Mouse (Mus musculus): ENCODE measurements around the gene Hs3st3b1. TPM values are rescaled to one million over a fixed set of nuclear protein-coding genes. Genes with fewer than 3 reads are reported as not detected.

Hs3st3b1 gene
- 41.7 and 42.4 TPM in 2 replicates for polyA plus RNA-seq (2014; fragmentation: Nextera tagmentation; extraction: Ambion mirVana)

- Histone ChIP-seq H3K27me3 (replicated peaks; ENCODE audit: control insufficient read depth, insufficient read depth, low read length) (peaks cover 91% of the 10 kb centered on the region), H3K4me3 (ENCODE audit: low read depth, low read length) (peak within 1 kb of the TSS; percentile 72), H3K9ac (ENCODE audit: low read depth, low read length) (peak within 1 kb of the TSS; percentile 78), H3K36me3 (ENCODE audit: control insufficient read depth, insufficient read depth, low read length) (no peaks in the 10 kb centered on the region), H3K4me1 (replicated peaks; ENCODE audit: control insufficient read depth, insufficient read depth, low read length) (peaks cover 9% of the 10 kb centered on the region), H3K27ac (ENCODE audit: low read depth, low read length) (peak within 1 kb of the TSS; percentile 89), H3K9me3 (ENCODE audit: control insufficient read depth, low read length) (no peaks in the 10 kb centered on the region), H3K4me2 (peak within 1 kb of the TSS; percentile 76)
- ATAC-seq (replicated peaks; ENCODE audit: low FRiP score) (peak; percentile 90), DNase-seq (ENCODE audit: low spot score) (peak; percentile 87)
- WGBS, result under 1% methylated on average over 43 of the region's 43 CpGs
These were observed at the start of gene Hs3st3b1 for GRCm38 (mm10) chr11:63922091-63922621. Hs3st3b1 (minus strand) TSS chr11:63922290.

GRCm38 (mm10) chr11:63971462-63971861 lies 49.4 kb upstream of the Hs3st3b1 start:
- H3K4me3 ChIP-seq (ENCODE audit: low read depth, low read length), result no peak overlapping the region
- no peak overlapping the region for H3K27ac ChIP-seq (ENCODE audit: low read depth, low read length)
- H3K4me1 ChIP-seq (replicated peaks; ENCODE audit: control insufficient read depth, insufficient read depth, low read length), result peaks cover 46% of the 10 kb centered on the region
- H3K36me3 ChIP-seq (ENCODE audit: control insufficient read depth, insufficient read depth, low read length), result peaks cover 6% of the 10 kb centered on the region; the same call in 1 of the 2 replicates
- ATAC-seq (replicated peaks; ENCODE audit: low FRiP score) (no peak), DNase-seq (ENCODE audit: low spot score) (no peak)
- WGBS, result 87% methylated on average over 9 of the region's 9 CpGs
- H3K27me3 ChIP-seq (replicated peaks; ENCODE audit: control insufficient read depth, insufficient read depth, low read length), result no peaks in the 10 kb centered on the region
- no peaks in the 10 kb centered on the region for H3K9me3 ChIP-seq (ENCODE audit: control insufficient read depth, low read length)
- H3K9ac ChIP-seq (ENCODE audit: low read depth, low read length), result no peak overlapping the region
- no peak overlapping the region for H3K4me2 ChIP-seq

GRCm38 (mm10) chr11:63970818-63971217 lies 48.7 kb upstream of the Hs3st3b1 start:
- Histone ChIP-seq H3K4me2 (no peak overlapping the region), H3K9me3 (ENCODE audit: control insufficient read depth, low read length) (no peaks in the 10 kb centered on the region), H3K27ac (ENCODE audit: low read depth, low read length) (no peak overlapping the region), H3K36me3 (ENCODE audit: control insufficient read depth, insufficient read depth, low read length) (peaks cover 6% of the 10 kb centered on the region; the same call in 1 of the 2 replicates), H3K4me3 (ENCODE audit: low read depth, low read length) (no peak overlapping the region), H3K9ac (ENCODE audit: low read depth, low read length) (no peak overlapping the region), H3K4me1 (replicated peaks; ENCODE audit: control insufficient read depth, insufficient read depth, low read length) (peaks cover 50% of the 10 kb centered on the region), H3K27me3 (replicated peaks; ENCODE audit: control insufficient read depth, insufficient read depth, low read length) (no peaks in the 10 kb centered on the region)
- DNase-seq (ENCODE audit: low spot score), result no peak
- no peak for ATAC-seq (replicated peaks; ENCODE audit: low FRiP score)
- 93% methylated on average over 6 of the region's 6 CpGs for WGBS

GRCm38 (mm10) chr11:63969205-63969910 lies 47.3 kb upstream of the Hs3st3b1 start:
- Histone ChIP-seq H3K27me3 (replicated peaks; ENCODE audit: control insufficient read depth, insufficient read depth, low read length) (no peaks in the 10 kb centered on the region), H3K9ac (ENCODE audit: low read depth, low read length) (0 out of 2 replicates have a peak overlapping the region, but pooled peaks have one; percentile 7), H3K4me1 (replicated peaks; ENCODE audit: control insufficient read depth, insufficient read depth, low read length) (peaks cover 50% of the 10 kb centered on the region), H3K27ac (ENCODE audit: low read depth, low read length) (peak overlapping the region; percentile 81), H3K4me2 (peak overlapping the region; percentile 38), H3K36me3 (ENCODE audit: control insufficient read depth, insufficient read depth, low read length) (peaks cover 3% of the 10 kb centered on the region; the same call in 1 of the 2 replicates), H3K9me3 (ENCODE audit: control insufficient read depth, low read length) (no peaks in the 10 kb centered on the region), H3K4me3 (ENCODE audit: low read depth, low read length) (no peak overlapping the region)
- DNase-seq (ENCODE audit: low spot score) (no peak), ATAC-seq (replicated peaks; ENCODE audit: low FRiP score) (peak; percentile 68)
- WGBS, result 57% methylated on average over 11 of the region's 11 CpGs

GRCm38 (mm10) chr11:63968388-63969035 lies 46.4 kb upstream of the Hs3st3b1 start:
- H3K27me3 ChIP-seq (replicated peaks; ENCODE audit: control insufficient read depth, insufficient read depth, low read length), result no peaks in the 10 kb centered on the region
- H3K4me3 ChIP-seq (ENCODE audit: low read depth, low read length), result no peak overlapping the region
- no peak for DNase-seq (ENCODE audit: low spot score)
- H3K4me2 ChIP-seq, result peak overlapping the region; percentile 38
- 0 out of 2 replicates have a peak overlapping the region, but pooled peaks have one; percentile 7 for H3K9ac ChIP-seq (ENCODE audit: low read depth, low read length)
- ATAC-seq (replicated peaks; ENCODE audit: low FRiP score), result peak; percentile 77
- peaks cover 50% of the 10 kb centered on the region for H3K4me1 ChIP-seq (replicated peaks; ENCODE audit: control insufficient read depth, insufficient read depth, low read length)
- H3K36me3 ChIP-seq (ENCODE audit: control insufficient read depth, insufficient read depth, low read length), result peaks cover 5% of the 10 kb centered on the region; the same call in 1 of the 2 replicates
- WGBS, result 26% methylated on average over 3 of the region's 3 CpGs
- H3K9me3 ChIP-seq (ENCODE audit: control insufficient read depth, low read length), result no peaks in the 10 kb centered on the region
- H3K27ac ChIP-seq (ENCODE audit: low read depth, low read length), result peak overlapping the region; percentile 81

GRCm38 (mm10) chr11:63967641-63968387 lies 45.7 kb upstream of the Hs3st3b1 start:
- Histone ChIP-seq H3K36me3 (ENCODE audit: control insufficient read depth, insufficient read depth, low read length) (peaks cover 5% of the 10 kb centered on the region; the same call in 1 of the 2 replicates), H3K4me2 (peak overlapping the region; percentile 38), H3K4me1 (replicated peaks; ENCODE audit: control insufficient read depth, insufficient read depth, low read length) (peaks cover 50% of the 10 kb centered on the region), H3K9me3 (ENCODE audit: control insufficient read depth, low read length) (no peaks in the 10 kb centered on the region), H3K27me3 (replicated peaks; ENCODE audit: control insufficient read depth, insufficient read depth, low read length) (no peaks in the 10 kb centered on the region), H3K27ac (ENCODE audit: low read depth, low read length) (peak overlapping the region; percentile 81), H3K9ac (ENCODE audit: low read depth, low read length) (0 out of 2 replicates have a peak overlapping the region, but pooled peaks have one; percentile 14), H3K4me3 (ENCODE audit: low read depth, low read length) (no peak overlapping the region)
- ATAC-seq (replicated peaks; ENCODE audit: low FRiP score) (peak; percentile 60; the same call in 1 of the 2 replicates), DNase-seq (ENCODE audit: low spot score) (no peak)
- 74% methylated on average over 9 of the region's 9 CpGs for WGBS

GRCm38 (mm10) chr11:63965437-63965836 lies 43.3 kb upstream of the Hs3st3b1 start:
- no peak overlapping the region for H3K4me2 ChIP-seq
- DNase-seq (ENCODE audit: low spot score) (no peak), ATAC-seq (replicated peaks; ENCODE audit: low FRiP score) (no peak)
- H3K9me3 ChIP-seq (ENCODE audit: control insufficient read depth, low read length), result no peaks in the 10 kb centered on the region
- H3K4me1 ChIP-seq (replicated peaks; ENCODE audit: control insufficient read depth, insufficient read depth, low read length), result peaks cover 47% of the 10 kb centered on the region
- no peaks in the 10 kb centered on the region for H3K27me3 ChIP-seq (replicated peaks; ENCODE audit: control insufficient read depth, insufficient read depth, low read length)
- H3K27ac ChIP-seq (ENCODE audit: low read depth, low read length), result no peak overlapping the region
- H3K4me3 ChIP-seq (ENCODE audit: low read depth, low read length), result no peak overlapping the region
- H3K36me3 ChIP-seq (ENCODE audit: control insufficient read depth, insufficient read depth, low read length), result peaks cover 5% of the 10 kb centered on the region; the same call in 1 of the 2 replicates
- no peak overlapping the region for H3K9ac ChIP-seq (ENCODE audit: low read depth, low read length)
- 60% methylated on average over 5 of the region's 5 CpGs for WGBS

- DNase-seq (ENCODE audit: low spot score), result no peak
- ATAC-seq (replicated peaks; ENCODE audit: low FRiP score), result peak; percentile 55; the same call in 1 of the 2 replicates
- Histone ChIP-seq H3K27ac (ENCODE audit: low read depth, low read length) (no peak overlapping the region), H3K27me3 (replicated peaks; ENCODE audit: control insufficient read depth, insufficient read depth, low read length) (peaks cover 8% of the 10 kb centered on the region; the same call in 1 of the 2 replicates), H3K9me3 (ENCODE audit: control insufficient read depth, low read length) (no peaks in the 10 kb centered on the region), H3K4me2 (no peak overlapping the region), H3K4me1 (replicated peaks; ENCODE audit: control insufficient read depth, insufficient read depth, low read length) (peaks cover 5% of the 10 kb centered on the region), H3K4me3 (ENCODE audit: low read depth, low read length) (no peak overlapping the region), H3K36me3 (ENCODE audit: control insufficient read depth, insufficient read depth, low read length) (no peaks in the 10 kb centered on the region), H3K9ac (ENCODE audit: low read depth, low read length) (no peak overlapping the region)
- 53% methylated on average over 4 of the region's 4 CpGs for WGBS
These were observed 35.1 kb upstream of the Hs3st3b1 start for GRCm38 (mm10) chr11:63957207-63957606.

Measured in liver, embryonic 11.5 days (tissue).